Mouse (Mus musculus) ES-E14 (cell line): ENCODE data around the gene Hivep3. TPM values are rescaled to one million over a fixed set of nuclear protein-coding genes. Genes with fewer than 3 reads are reported as not detected.

Experiments
- DNase-seq: peaks from one replicate; pipeline ENCODE4 v3.0.0-alpha.2; 2013; ENCODE audit warnings: low read depth, low spot score
- H3K27ac ChIP-seq: 2 replicates; pipeline ENCODE4 v1.5.1; 2012; ENCODE audit warnings: low read depth, mild to moderate bottlenecking, low read length, moderate library complexity, mixed read lengths; ENCODE audit not compliant: poor library complexity, insufficient read depth, severe bottlenecking
- H3K36me3 ChIP-seq: 2 replicates; pipeline ENCODE4 v1.6.1; 2012; ENCODE audit warnings: mild to moderate bottlenecking, low read length, moderate library complexity, mixed read lengths; ENCODE audit not compliant: control insufficient read depth, poor library complexity, insufficient read depth, severe bottlenecking
- H3K4me1 ChIP-seq, 2 experiments: fragments of 150-350 bp in 1 of 2; sonication (generic) in 1 of 2; 2 replicates each; pipeline ENCODE4 v1.6.1; 2012; ENCODE audit warnings: low read length in 2 of 2, mild to moderate bottlenecking in 1 of 2, mixed read lengths in 1 of 2; ENCODE audit not compliant: control insufficient read depth in 2 of 2, insufficient read depth in 2 of 2, poor library complexity in 1 of 2
- H3K4me3 ChIP-seq, 2 experiments: fragments of 150-350 bp in 1 of 2; sonication (generic) in 1 of 2; 2 replicates each; pipeline ENCODE4 v1.5.1; 2012; ENCODE audit warnings: low read length in 2 of 2, low read depth in 1 of 2, mild to moderate bottlenecking in 1 of 2, mixed read lengths in 1 of 2; ENCODE audit not compliant: insufficient read depth in 1 of 2, poor library complexity in 1 of 2, severe bottlenecking in 1 of 2
- H3K9ac ChIP-seq: 2 replicates; pipeline ENCODE4 v1.6.1; 2012; ENCODE audit warnings: low read depth, mild to moderate bottlenecking, low read length, mixed read lengths; ENCODE audit not compliant: poor library complexity, insufficient read depth, severe bottlenecking
- H3K9me3 ChIP-seq: fragments of 150-350 bp; sonication (generic); 2 replicates; pipeline ENCODE4 v1.6.1; 2012; ENCODE audit warnings: low read depth, mild to moderate bottlenecking, low read length; ENCODE audit not compliant: control insufficient read depth, insufficient read depth
- CHD2 ChIP-seq: IDR thresholded peaks from 2 replicates; pipeline ENCODE4 v1.6.1; 2014; ENCODE audit warnings: mild to moderate bottlenecking, low read depth, low read length, inconsistent platforms
- HCFC1 ChIP-seq: IDR thresholded peaks from 2 replicates; pipeline ENCODE4 v1.6.1; 2012; ENCODE audit warnings: low read length, inconsistent platforms, borderline replicate concordance; ENCODE audit not compliant: insufficient read depth
- MAFK ChIP-seq: IDR thresholded peaks from 2 replicates; pipeline ENCODE4 v1.6.1; 2014; ENCODE audit warnings: mild to moderate bottlenecking, low read depth, low read length, inconsistent platforms; ENCODE audit not compliant: insufficient read depth
- ZC3H11A ChIP-seq: IDR thresholded peaks from 2 replicates; pipeline ENCODE4 v1.6.1; 2012; ENCODE audit warnings: low read depth, mild to moderate bottlenecking, inconsistent platforms, low read length, borderline replicate concordance
- ZNF384 ChIP-seq: IDR thresholded peaks from 2 replicates; pipeline ENCODE4 v1.6.1; 2012; ENCODE audit warnings: low read depth, low read length, inconsistent platforms
- in situ Hi-C, 2 experiments: fragments of 600-800 bp; cut with MboI; formaldehyde crosslinking; loops; one replicate each; pipeline ENCODE4 v1.15.1; 2025; ENCODE audit warnings: low sequenced_read_pairs in 2 of 2, inconsistent platforms in 1 of 2; ENCODE audit not compliant: unreplicated experiment in 2 of 2
- total RNA-seq: library from RNA; depleted of rRNA; stranded (reverse); fragments of 300-350 nt; gene quantifications from 2 replicates; pipeline ENCODE4 v1.2.3, GENCODE M21; 2012

Gene Hivep3
- total RNA-seq, 1 experiment, result 1.4 TPM

- Histone ChIP-seq H3K27ac (no peak overlapping the region), H3K4me1 (no peaks in the 10 kb centered on the region), H3K4me3 (no peak overlapping the region), H3K9me3 (no peaks in the 10 kb centered on the region), H3K9ac (no peak overlapping the region), H3K36me3 (no peaks in the 10 kb centered on the region)
- no peak for DNase-seq
- no peak for TF ChIP-seq ZNF384
- TF ChIP-seq HCFC1, result no peak
- no peak for TF ChIP-seq ZC3H11A
- TF ChIP-seq CHD2, result no peak
- no peak for TF ChIP-seq MAFK
- in situ Hi-C loops, result no loop called here
Measured at GRCm38 (mm10) chr4:120106362-120106761, 372.8 kb downstream of the Hivep3 start.

GRCm38 (mm10) chr4:120107787-120108186 is 374.2 kb downstream of the Hivep3 start:
- no peak overlapping the region for H3K9ac ChIP-seq
- no peak for DNase-seq
- TF ChIP-seq HCFC1, result no peak
- no peak for TF ChIP-seq ZNF384
- TF ChIP-seq ZC3H11A, result no peak
- no peak for TF ChIP-seq MAFK
- no peak for TF ChIP-seq CHD2
- H3K27ac ChIP-seq, result no peak overlapping the region
- no peaks in the 10 kb centered on the region for H3K36me3 ChIP-seq
- no peak overlapping the region for H3K4me3 ChIP-seq
- in situ Hi-C loops, result no loop called here
- H3K4me1 ChIP-seq, result no peaks in the 10 kb centered on the region
- no peaks in the 10 kb centered on the region for H3K9me3 ChIP-seq

- no peaks in the 10 kb centered on the region for H3K4me1 ChIP-seq
- in situ Hi-C loops, result no loop called here
- TF ChIP-seq MAFK (no peak), HCFC1 (no peak), CHD2 (no peak), ZC3H11A (no peak), ZNF384 (no peak)
Measured at GRCm38 (mm10) chr4:120115516-120115915, 381.9 kb downstream of the Hivep3 start.

GRCm38 (mm10) chr4:120116312-120116711 is 382.7 kb downstream of the Hivep3 start:
- H3K9me3 ChIP-seq, result no peaks in the 10 kb centered on the region
- no peaks in the 10 kb centered on the region for H3K4me1 ChIP-seq
- DNase-seq, result no peak
- no peak overlapping the region for H3K4me3 ChIP-seq
- no peaks in the 10 kb centered on the region for H3K36me3 ChIP-seq
- in situ Hi-C loops, result no loop called here
- H3K27ac ChIP-seq, result no peak overlapping the region
- no peak for TF ChIP-seq ZC3H11A
- no peak for TF ChIP-seq MAFK
- no peak for TF ChIP-seq ZNF384
- no peak for TF ChIP-seq HCFC1
- no peak for TF ChIP-seq CHD2
- no peak overlapping the region for H3K9ac ChIP-seq

More at GRCm38 (mm10) chr4:120115516-120115915, 381.9 kb downstream of the Hivep3 start:
- Histone ChIP-seq H3K9me3 (no peaks in the 10 kb centered on the region), H3K9ac (no peak overlapping the region), H3K27ac (no peak overlapping the region), H3K36me3 (no peaks in the 10 kb centered on the region), H3K4me3 (no peak overlapping the region)
- DNase-seq, result no peak

GRCm38 (mm10) chr4:120120276-120120675 is 386.7 kb downstream of the Hivep3 start:
- no peaks in the 10 kb centered on the region for H3K4me1 ChIP-seq
- H3K36me3 ChIP-seq, result no peaks in the 10 kb centered on the region
- no peaks in the 10 kb centered on the region for H3K9me3 ChIP-seq
- in situ Hi-C loops, result loop anchor here in 1 of 2 experiments (10.0 kb wide), 1 partner anchor 185 kb away; no protein-coding TSS in a partner anchor
- H3K4me3 ChIP-seq, result no peak overlapping the region
- no peak overlapping the region for H3K9ac ChIP-seq
- no peak for DNase-seq
- no peak overlapping the region for H3K27ac ChIP-seq
- TF ChIP-seq HCFC1 (no peak), ZNF384 (no peak), CHD2 (no peak), MAFK (no peak), ZC3H11A (no peak)
